Mouse (Mus musculus) mouse embryonic stem cell (cell line): ENCODE measurements around the gene Gm28490.
"Not testable (repeated sequence)": the region's sequence is repeated elsewhere in the genome, so short reads cannot be mapped to it uniquely, and the experiment has no call there.

ENCODE experiments used
- in situ Hi-C, 2 experiments: fragments of 300-500 bp; cut with MboI; formaldehyde crosslinking; loops; 1 replicate in 1 of 2; 3 replicates in 1 of 2; pipeline ENCODE4 v1.14.3; 2019 to 2020; ENCODE audit warnings: low sequenced_read_pairs in 2 of 2, low pct_unique_long_range_greater_than_20kb in 1 of 2, mixed read lengths in 1 of 2; ENCODE audit not compliant: unreplicated experiment in 1 of 2

Gene Gm28490

DNA sequence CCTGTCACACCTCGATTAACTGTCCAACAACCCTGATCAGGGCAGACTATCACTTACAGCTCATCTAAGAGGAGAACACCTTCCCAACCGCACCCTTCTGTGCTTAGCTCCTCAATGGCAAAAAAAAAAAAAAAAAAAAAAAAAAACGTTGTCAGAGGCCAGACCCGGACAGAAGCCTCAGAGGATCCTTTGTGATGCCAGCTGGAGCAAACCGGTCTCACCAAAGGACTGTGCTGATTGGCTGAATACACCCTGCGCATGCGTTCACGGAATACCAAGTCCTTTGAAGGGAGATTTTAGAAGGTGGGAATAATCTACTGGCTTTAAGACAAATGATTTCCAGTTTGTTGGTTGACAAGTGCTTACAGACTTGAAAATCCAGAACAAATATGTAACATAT, at the start of gene Gm28490:
Gene Gm28490 (minus strand): TSS at position 101 of the 400 bp plus-strand sequence.
- in situ Hi-C loops: not testable (repeated sequence)
